Mouse (Mus musculus): ENCODE results near the gene Adarb1. TPM values are rescaled to one million over a fixed set of nuclear protein-coding genes. Genes with fewer than 3 reads are reported as not detected.

Gene Adarb1
- polyA plus RNA-seq, 1 experiment, result 11.5 TPM

GRCm38 (mm10) chr10:77308978-77309377, 109.1 kb downstream of the Adarb1 start:
- H3K4me3 ChIP-seq (ENCODE audit: insufficient read depth, low read length), result no peak overlapping the region
- TF ChIP-seq POLR2A (IDR thresholded peaks at IDR 0.05; ENCODE audit: low read depth, low read length) (no peak), CTCF (IDR thresholded peaks at IDR 0.05; ENCODE audit: borderline replicate concordance, insufficient read depth, low read length) (no peak)
- H3K4me1 ChIP-seq (ENCODE audit: control insufficient read depth, insufficient read depth, low read length), result no peaks in the 10 kb centered on the region
- H3K27ac ChIP-seq (ENCODE audit: insufficient read depth, low read length), result no peak overlapping the region

GRCm38 (mm10) chr10:77305766-77306165, 112.3 kb downstream of the Adarb1 start:
- TF ChIP-seq CTCF (IDR thresholded peaks at IDR 0.05; ENCODE audit: borderline replicate concordance, insufficient read depth, low read length) (no peak), POLR2A (IDR thresholded peaks at IDR 0.05; ENCODE audit: low read depth, low read length) (no peak)
- H3K4me3 ChIP-seq (ENCODE audit: insufficient read depth, low read length), result no peak overlapping the region

GRCm38 (mm10) chr10:77304840-77305533, 113.1 kb downstream of the Adarb1 start:
- Histone ChIP-seq H3K4me1 (ENCODE audit: control insufficient read depth, insufficient read depth, low read length) (no peaks in the 10 kb centered on the region), H3K27ac (ENCODE audit: insufficient read depth, low read length) (no peak overlapping the region), H3K4me3 (ENCODE audit: insufficient read depth, low read length) (no peak overlapping the region)
- no peak for TF ChIP-seq POLR2A (IDR thresholded peaks at IDR 0.05; ENCODE audit: low read depth, low read length)
- TF ChIP-seq CTCF (IDR thresholded peaks at IDR 0.05; ENCODE audit: borderline replicate concordance, insufficient read depth, low read length), result no peak

More at GRCm38 (mm10) chr10:77305766-77306165, 112.3 kb downstream of the Adarb1 start:
- Histone ChIP-seq H3K4me1 (ENCODE audit: control insufficient read depth, insufficient read depth, low read length) (no peaks in the 10 kb centered on the region), H3K27ac (ENCODE audit: insufficient read depth, low read length) (no peak overlapping the region)

GRCm38 (mm10) chr10:77304362-77304761, 113.7 kb downstream of the Adarb1 start:
- Histone ChIP-seq H3K4me1 (ENCODE audit: control insufficient read depth, insufficient read depth, low read length) (no peaks in the 10 kb centered on the region), H3K27ac (ENCODE audit: insufficient read depth, low read length) (no peak overlapping the region), H3K4me3 (ENCODE audit: insufficient read depth, low read length) (no peak overlapping the region)
- no peak for TF ChIP-seq CTCF (IDR thresholded peaks at IDR 0.05; ENCODE audit: borderline replicate concordance, insufficient read depth, low read length)
- no peak for TF ChIP-seq POLR2A (IDR thresholded peaks at IDR 0.05; ENCODE audit: low read depth, low read length)

- TF ChIP-seq CTCF (IDR thresholded peaks at IDR 0.05; ENCODE audit: borderline replicate concordance, insufficient read depth, low read length), result no peak
- TF ChIP-seq POLR2A (IDR thresholded peaks at IDR 0.05; ENCODE audit: low read depth, low read length), result no peak
- Histone ChIP-seq H3K4me3 (ENCODE audit: insufficient read depth, low read length) (no peak overlapping the region), H3K27ac (ENCODE audit: insufficient read depth, low read length) (no peak overlapping the region), H3K4me1 (ENCODE audit: control insufficient read depth, insufficient read depth, low read length) (no peaks in the 10 kb centered on the region)
These were observed 117.2 kb downstream of the Adarb1 start for GRCm38 (mm10) chr10:77300934-77301297.

- TF ChIP-seq POLR2A (IDR thresholded peaks at IDR 0.05; ENCODE audit: low read depth, low read length), result no peak
- no peak for TF ChIP-seq CTCF (IDR thresholded peaks at IDR 0.05; ENCODE audit: borderline replicate concordance, insufficient read depth, low read length)
- Histone ChIP-seq H3K27ac (ENCODE audit: insufficient read depth, low read length) (no peak overlapping the region), H3K4me3 (ENCODE audit: insufficient read depth, low read length) (no peak overlapping the region), H3K4me1 (ENCODE audit: control insufficient read depth, insufficient read depth, low read length) (no peaks in the 10 kb centered on the region)
These were observed 117.7 kb downstream of the Adarb1 start for GRCm38 (mm10) chr10:77300237-77300933.

GRCm38 (mm10) chr10:77299194-77299593, 118.9 kb downstream of the Adarb1 start:
- no peak overlapping the region for H3K4me3 ChIP-seq (ENCODE audit: insufficient read depth, low read length)
- no peaks in the 10 kb centered on the region for H3K4me1 ChIP-seq (ENCODE audit: control insufficient read depth, insufficient read depth, low read length)
- H3K27ac ChIP-seq (ENCODE audit: insufficient read depth, low read length), result no peak overlapping the region
- TF ChIP-seq CTCF (IDR thresholded peaks at IDR 0.05; ENCODE audit: borderline replicate concordance, insufficient read depth, low read length) (no peak), POLR2A (IDR thresholded peaks at IDR 0.05; ENCODE audit: low read depth, low read length) (no peak)

GRCm38 (mm10) chr10:77298621-77299020, 119.4 kb downstream of the Adarb1 start:
- Histone ChIP-seq H3K4me1 (ENCODE audit: control insufficient read depth, insufficient read depth, low read length) (no peaks in the 10 kb centered on the region), H3K4me3 (ENCODE audit: insufficient read depth, low read length) (no peak overlapping the region)
- no peak for TF ChIP-seq CTCF (IDR thresholded peaks at IDR 0.05; ENCODE audit: borderline replicate concordance, insufficient read depth, low read length)
- TF ChIP-seq POLR2A (IDR thresholded peaks at IDR 0.05; ENCODE audit: low read depth, low read length), result no peak

GRCm38 (mm10) chr10:77294691-77295090, 123.4 kb downstream of the Adarb1 start:
- no peaks in the 10 kb centered on the region for H3K4me1 ChIP-seq (ENCODE audit: control insufficient read depth, insufficient read depth, low read length)
- no peak for TF ChIP-seq POLR2A (IDR thresholded peaks at IDR 0.05; ENCODE audit: low read depth, low read length)
- TF ChIP-seq CTCF (IDR thresholded peaks at IDR 0.05; ENCODE audit: borderline replicate concordance, insufficient read depth, low read length), result no peak

More at GRCm38 (mm10) chr10:77298621-77299020, 119.4 kb downstream of the Adarb1 start:
- no peak overlapping the region for H3K27ac ChIP-seq (ENCODE audit: insufficient read depth, low read length)

More at GRCm38 (mm10) chr10:77294691-77295090, 123.4 kb downstream of the Adarb1 start:
- no peak overlapping the region for H3K4me3 ChIP-seq (ENCODE audit: insufficient read depth, low read length)
- no peak overlapping the region for H3K27ac ChIP-seq (ENCODE audit: insufficient read depth, low read length)
